Mouse (Mus musculus) kidney, postnatal 0 days (tissue): ENCODE data around the gene R3hcc1l. TPM values are rescaled to one million over a fixed set of nuclear protein-coding genes. Genes with fewer than 3 reads are reported as not detected.

Experiments
- ATAC-seq: fragments of 200-750 bp; cut with Nextera tagmentation; replicated peaks from 2 replicates; pipeline ENCODE4 v1.8.0; 2017; ENCODE audit warnings: low read depth, moderate number of reproducible peaks, moderate TSS enrichment, moderate library complexity; ENCODE audit not compliant: low FRiP score
- DNase-seq: peaks from one replicate; pipeline ENCODE4 v3.0.0-alpha.2; 2016; ENCODE audit warnings: low spot score
- H3K27ac ChIP-seq: fragments of 300-500 bp; sonication (generic); 2 replicates; pipeline ENCODE4 v1.5.1; 2014; ENCODE audit warnings: mild to moderate bottlenecking
- H3K27me3 ChIP-seq: fragments of 300-500 bp; sonication (generic); 2 replicates; pipeline ENCODE4 v1.6.1; 2014; ENCODE audit warnings: low read length, mixed read lengths; ENCODE audit not compliant: insufficient read depth
- H3K36me3 ChIP-seq: fragments of 300-500 bp; sonication (generic); 2 replicates; pipeline ENCODE4 v1.6.1; 2014; ENCODE audit warnings: low read length, mixed read lengths; ENCODE audit not compliant: insufficient read depth
- H3K4me1 ChIP-seq: fragments of 300-500 bp; sonication (generic); replicated peaks from 2 replicates; pipeline ENCODE4 v1.6.1; 2014; ENCODE audit warnings: antibody characterized with exemption, low read length, mixed read lengths; ENCODE audit not compliant: insufficient read depth
- H3K4me2 ChIP-seq: fragments of 300-500 bp; sonication (generic); 2 replicates; pipeline ENCODE4 v1.6.1; 2014; ENCODE audit warnings: mild to moderate bottlenecking, low read length, moderate library complexity, mixed read lengths
- H3K4me3 ChIP-seq: fragments of 300-500 bp; sonication (generic); replicated peaks from 2 replicates; pipeline ENCODE4 v1.5.1; 2014; ENCODE audit warnings: low read depth, low read length
- H3K9ac ChIP-seq: fragments of 300-500 bp; sonication (generic); 2 replicates; pipeline ENCODE4 v1.6.1; 2014; ENCODE audit warnings: low read depth, low read length
- H3K9me3 ChIP-seq: fragments of 300-500 bp; sonication (generic); replicated peaks from 2 replicates; pipeline ENCODE4 v1.6.1; 2016; ENCODE audit warnings: low read length, inconsistent platforms, mixed read lengths
- CTCF ChIP-seq: IDR thresholded peaks from 2 replicates; pipeline ENCODE4 v1.5.1; 2016; ENCODE audit warnings: antibody characterized with exemption, low read depth, mild to moderate bottlenecking, moderate library complexity
- WGBS: fragments of 180-500 bp; shearing (Covaris S2); extraction: QIAGEN DNeasy Blood & Tissue Kit; methylation state at CpG from one replicate; pipeline ENCODE4 v1.1.7; 2014; 5-methylcytosine and 5-hydroxymethylcytosine counted together
- polyA plus RNA-seq: library from polyadenylated mRNA; unstranded; fragments of >200 nt; fragmentation: Nextera tagmentation; extraction: Ambion mirVana; gene quantifications from 2 replicates; pipeline ENCODE4 v1.2.1, GENCODE M21; 2015

Gene R3hcc1l
- polyA plus RNA-seq, 1 experiment from 2014 or later = 20.1 TPM

DNA sequence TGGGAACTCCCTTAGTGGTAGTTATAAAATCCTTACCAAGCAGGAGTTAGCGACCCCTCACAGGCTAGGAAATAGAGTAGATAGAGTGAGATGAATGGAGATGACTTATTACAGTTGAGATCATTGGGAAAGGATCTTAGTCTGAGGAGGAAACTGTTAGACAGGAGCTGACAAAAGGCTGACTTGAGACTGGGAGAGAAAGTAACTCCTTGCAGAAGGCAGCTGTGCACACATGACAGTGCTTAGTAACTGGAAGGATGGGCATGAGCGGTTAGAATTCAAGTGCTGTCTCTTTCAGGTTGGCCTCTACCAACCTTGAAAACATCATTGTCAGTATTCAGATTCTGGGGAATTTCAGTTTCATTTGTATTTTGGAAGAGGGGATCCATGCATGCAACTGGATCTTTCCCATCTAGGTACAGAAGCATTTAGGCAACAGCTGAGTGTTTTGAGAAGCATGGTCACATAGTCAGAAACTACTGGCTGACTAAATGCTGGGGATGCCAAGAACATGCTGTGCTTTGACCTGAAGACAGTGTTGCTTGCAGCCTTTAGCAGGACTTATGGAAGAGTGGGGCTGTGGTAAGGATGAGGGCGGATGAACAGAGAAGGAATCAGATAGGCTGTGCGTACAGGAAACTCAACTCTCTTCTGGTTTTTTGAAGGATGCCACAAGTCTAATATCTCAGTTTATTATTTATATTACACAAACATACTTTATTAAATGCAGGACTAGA lies 47.9 kb downstream of the R3hcc1l start:
- Histone ChIP-seq H3K4me2 (no peak overlapping the region), H3K27ac (no peak overlapping the region), H3K4me3 (no peak overlapping the region), H3K9ac (no peak overlapping the region), H3K27me3 (no peaks in the 10 kb centered on the region), H3K4me1 (no peaks in the 10 kb centered on the region), H3K36me3 (0 out of 2 replicates have a peak, but pooled peaks cover 12% of the 10 kb centered on the region), H3K9me3 (no peaks in the 10 kb centered on the region)
- DNase-seq (peak; percentile 8), ATAC-seq (no peak)
- TF ChIP-seq CTCF = no peak
- WGBS = 85% methylated on average over 4 of the region's 4 CpGs

DNA sequence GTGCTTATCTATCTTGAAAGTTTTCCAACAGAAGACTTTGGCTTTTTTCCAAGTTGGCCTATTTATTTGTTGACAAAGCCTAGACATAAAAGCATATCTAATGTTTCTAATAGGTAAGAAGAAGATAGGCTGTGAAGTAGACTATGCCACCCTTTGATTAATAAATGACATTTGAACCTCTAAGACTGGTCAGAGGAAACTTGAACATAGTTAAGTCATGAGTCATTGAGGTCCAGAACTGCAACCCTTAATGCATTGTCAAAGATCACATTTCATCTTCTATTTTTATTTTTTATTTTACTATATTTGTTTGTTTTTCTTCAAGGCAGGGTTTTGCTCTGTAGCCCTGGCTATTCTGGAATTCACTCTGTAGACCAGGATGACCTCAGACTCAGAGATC lies 48.5 kb downstream of the R3hcc1l start:
- Histone ChIP-seq H3K27ac (no peak overlapping the region), H3K36me3 (0 out of 2 replicates have a peak, but pooled peaks cover 12% of the 10 kb centered on the region), H3K4me2 (no peak overlapping the region), H3K4me3 (no peak overlapping the region), H3K27me3 (no peaks in the 10 kb centered on the region), H3K4me1 (no peaks in the 10 kb centered on the region), H3K9ac (no peak overlapping the region), H3K9me3 (no peaks in the 10 kb centered on the region)
- ATAC-seq (no peak), DNase-seq (no peak)
- no peak for TF ChIP-seq CTCF

DNA sequence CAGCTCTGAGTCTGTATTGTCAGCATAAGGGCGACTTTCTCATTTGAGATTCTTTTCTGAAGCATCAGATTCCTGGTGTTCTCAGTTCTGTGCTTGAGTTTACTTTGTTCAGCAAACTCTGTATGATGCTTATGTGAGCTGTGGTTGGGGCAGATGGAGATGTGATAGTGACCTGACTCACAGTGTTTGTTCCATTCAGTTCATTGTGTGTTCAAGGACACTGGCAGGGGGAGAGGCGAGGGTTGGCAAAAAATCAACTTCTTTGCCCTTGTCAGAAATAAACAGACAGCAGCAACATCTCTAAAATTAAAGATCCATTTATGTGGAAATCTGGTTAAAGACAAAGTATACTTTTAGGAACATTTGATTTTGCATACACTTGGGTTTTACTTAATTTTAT lies 50.5 kb downstream of the R3hcc1l start:
- no peak for ATAC-seq
- 84% methylated on average over 2 of the region's 2 CpGs for WGBS
- Histone ChIP-seq H3K4me1 (no peaks in the 10 kb centered on the region), H3K9ac (no peak overlapping the region), H3K4me2 (no peak overlapping the region), H3K9me3 (no peaks in the 10 kb centered on the region), H3K4me3 (no peak overlapping the region), H3K27me3 (no peaks in the 10 kb centered on the region), H3K36me3 (0 out of 2 replicates have a peak, but pooled peaks cover 5% of the 10 kb centered on the region), H3K27ac (no peak overlapping the region)
- DNase-seq = no peak
- TF ChIP-seq CTCF = no peak

DNA sequence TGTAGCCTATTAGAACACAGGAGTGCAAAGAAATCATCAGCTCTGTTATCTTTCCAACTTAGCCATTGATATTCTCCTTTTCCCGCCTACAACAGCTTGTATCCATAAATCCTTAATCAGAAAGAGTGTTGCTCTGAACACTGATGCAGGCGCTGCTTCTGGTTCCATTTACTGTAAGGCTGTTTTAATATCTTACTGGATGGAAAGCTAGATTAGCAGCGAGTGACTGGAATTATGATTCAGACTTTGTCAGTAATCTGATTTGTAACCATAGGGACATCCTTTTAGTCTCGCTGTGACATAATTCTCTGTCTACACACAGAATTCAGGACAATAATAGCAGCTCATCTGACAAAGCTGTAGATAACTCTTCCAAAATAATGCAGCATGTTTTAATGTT lies 52.7 kb downstream of the R3hcc1l start:
- Histone ChIP-seq H3K36me3 (no peaks in the 10 kb centered on the region), H3K9ac (no peak overlapping the region), H3K4me2 (no peak overlapping the region), H3K9me3 (no peaks in the 10 kb centered on the region), H3K4me1 (no peaks in the 10 kb centered on the region), H3K4me3 (no peak overlapping the region), H3K27me3 (no peaks in the 10 kb centered on the region), H3K27ac (no peak overlapping the region)
- ATAC-seq = no peak
- DNase-seq = no peak
- WGBS = 80% methylated on average over 4 of the region's 4 CpGs
- no peak for TF ChIP-seq CTCF

DNA sequence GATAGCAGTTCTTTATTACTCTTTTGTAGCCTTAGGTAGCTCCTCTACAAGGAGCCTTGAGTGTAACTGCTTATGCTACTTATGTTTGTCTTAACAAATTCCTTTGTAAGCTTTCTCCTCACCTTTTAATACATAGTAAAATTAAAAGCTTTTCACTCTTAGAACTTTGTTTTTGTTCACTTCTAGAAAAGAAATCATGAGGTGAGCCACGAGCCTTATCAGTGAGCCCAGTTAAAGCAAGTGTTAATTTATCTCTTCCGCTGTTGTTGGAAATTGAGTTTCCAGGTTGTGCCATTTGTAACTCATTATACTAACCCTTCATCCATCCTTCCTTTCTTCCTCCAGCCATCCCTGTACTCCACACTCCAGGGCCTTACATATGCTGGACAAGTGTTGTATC lies 56.8 kb downstream of the R3hcc1l start:
- Histone ChIP-seq H3K27ac (no peak overlapping the region), H3K4me2 (no peak overlapping the region), H3K4me3 (no peak overlapping the region), H3K9me3 (no peaks in the 10 kb centered on the region), H3K9ac (no peak overlapping the region), H3K4me1 (no peaks in the 10 kb centered on the region), H3K27me3 (no peaks in the 10 kb centered on the region), H3K36me3 (no peaks in the 10 kb centered on the region)
- WGBS = 80% methylated on average over 2 of the region's 2 CpGs
- DNase-seq (no peak), ATAC-seq (no peak)
- no peak for TF ChIP-seq CTCF

DNA sequence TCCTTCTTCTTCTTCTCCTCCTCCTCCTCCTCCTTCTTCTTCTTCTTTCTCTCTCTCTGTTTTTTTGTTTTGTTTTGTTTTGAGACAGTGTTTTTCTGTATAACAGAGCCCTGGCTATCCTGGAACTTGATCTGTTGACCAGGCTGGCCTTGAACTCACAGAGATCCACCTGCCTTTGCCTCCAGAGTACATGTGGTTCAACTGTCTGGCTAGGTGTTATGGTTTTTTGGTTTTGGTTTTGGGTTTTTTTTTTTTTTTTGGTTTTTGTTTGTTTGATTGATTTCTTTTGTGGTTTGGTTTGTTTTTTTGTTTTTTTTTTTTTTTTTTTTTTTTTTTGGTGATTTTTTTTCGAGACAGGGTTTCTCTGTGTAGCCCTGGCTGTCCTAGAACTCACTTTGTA lies 58.3 kb downstream of the R3hcc1l start:
- Histone ChIP-seq H3K9ac (no peak overlapping the region), H3K27me3 (no peaks in the 10 kb centered on the region), H3K9me3 (no peaks in the 10 kb centered on the region), H3K4me1 (no peaks in the 10 kb centered on the region), H3K4me3 (no peak overlapping the region), H3K4me2 (no peak overlapping the region), H3K27ac (no peak overlapping the region), H3K36me3 (no peaks in the 10 kb centered on the region)
- ATAC-seq = no peak
- no peak for DNase-seq
- no peak for TF ChIP-seq CTCF
- WGBS = no CpG with 5 or more reads among the region's 1 CpGs

DNA sequence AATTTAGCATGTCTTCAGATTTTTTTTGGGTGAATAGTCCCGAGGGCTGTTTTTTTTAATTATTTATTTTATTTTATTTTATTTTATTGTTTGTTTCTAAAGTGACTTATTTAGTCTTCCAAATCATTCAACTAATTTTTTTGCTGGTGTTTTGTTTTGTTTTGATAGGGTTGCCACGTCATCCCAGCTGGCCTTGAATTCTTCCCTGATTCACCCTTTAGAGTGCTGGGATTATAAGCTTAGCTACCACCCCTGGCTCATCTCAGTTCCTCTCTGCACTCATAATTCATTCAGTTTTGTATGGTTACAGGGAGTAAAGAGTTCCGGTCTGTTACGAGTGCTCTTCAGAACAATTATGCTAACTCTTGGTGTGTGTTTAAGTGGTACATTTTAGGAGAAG lies 60.1 kb downstream of the R3hcc1l start:
- TF ChIP-seq CTCF = no peak
- whole genome bisulfite sequencing = 77% methylated on average over 4 of the region's 4 CpGs

More for the DNA sequence above, 60.1 kb downstream of the R3hcc1l start:
- ATAC-seq (no peak), DNase-seq (no peak)
- Histone ChIP-seq H3K36me3 (0 out of 2 replicates have a peak, but pooled peaks cover 9% of the 10 kb centered on the region), H3K9ac (no peak overlapping the region), H3K4me1 (no peaks in the 10 kb centered on the region), H3K27ac (no peak overlapping the region), H3K4me3 (no peak overlapping the region), H3K4me2 (no peak overlapping the region), H3K27me3 (no peaks in the 10 kb centered on the region), H3K9me3 (no peaks in the 10 kb centered on the region)
